Mouse (Mus musculus) lung, postnatal 10 days (tissue): ENCODE measurements around the gene Pfkfb4.

Source experiments
- DNase-seq: peaks from one replicate; pipeline ENCODE4 v3.0.0; 2021

Gene Pfkfb4

GRCm38 (mm10) chr9:108998287-108999166 lies 6.9 kb downstream of the Pfkfb4 start:
- DNase-seq = no peak

GRCm38 (mm10) chr9:108999167-108999526 lies 7.6 kb downstream of the Pfkfb4 start:
- DNase-seq = no peak

GRCm38 (mm10) chr9:109000726-109001125 lies 9.1 kb downstream of the Pfkfb4 start:
- peak; percentile 75 for DNase-seq

GRCm38 (mm10) chr9:109003201-109003600 lies 11.6 kb downstream of the Pfkfb4 start:
- peak; percentile 51 for DNase-seq

- no peak for DNase-seq
Observed at GRCm38 (mm10) chr9:109007025-109007780, 15.6 kb downstream of the Pfkfb4 start.

- no peak for DNase-seq
Observed at GRCm38 (mm10) chr9:109008081-109008480, 16.5 kb downstream of the Pfkfb4 start.

- DNase-seq = no peak
Observed at GRCm38 (mm10) chr9:109008994-109009635, 17.5 kb downstream of the Pfkfb4 start.

GRCm38 (mm10) chr9:109009636-109010315 lies 18.2 kb downstream of the Pfkfb4 start:
- DNase-seq = no peak

- no peak for DNase-seq
Observed at GRCm38 (mm10) chr9:109010316-109010690, 18.7 kb downstream of the Pfkfb4 start.

GRCm38 (mm10) chr9:109015397-109015796 lies 23.8 kb downstream of the Pfkfb4 start:
- DNase-seq = no peak

GRCm38 (mm10) chr9:109016973-109017604 lies 25.5 kb downstream of the Pfkfb4 start:
- no peak for DNase-seq

GRCm38 (mm10) chr9:109021428-109021827 lies 29.9 kb downstream of the Pfkfb4 start:
- DNase-seq = no peak

- DNase-seq = peak; percentile 2
Observed at GRCm38 (mm10) chr9:109022866-109023685, 31.5 kb downstream of the Pfkfb4 start.

- DNase-seq = peak; percentile 22
Observed at GRCm38 (mm10) chr9:109027521-109027920, 35.9 kb downstream of the Pfkfb4 start.

- DNase-seq = no peak
Observed at GRCm38 (mm10) chr9:109028421-109028820, 36.8 kb downstream of the Pfkfb4 start.

- DNase-seq = no peak
Observed at GRCm38 (mm10) chr9:109028919-109029318, 37.3 kb downstream of the Pfkfb4 start.

- DNase-seq = no peak
Observed at GRCm38 (mm10) chr9:109030312-109030711, 38.7 kb downstream of the Pfkfb4 start.

- DNase-seq = no peak
Observed at GRCm38 (mm10) chr9:109031001-109031400, 39.4 kb downstream of the Pfkfb4 start.

GRCm38 (mm10) chr9:109031686-109032085 lies 40.1 kb downstream of the Pfkfb4 start:
- no peak for DNase-seq

- no peak for DNase-seq
Observed at GRCm38 (mm10) chr9:109032435-109032834, 40.9 kb downstream of the Pfkfb4 start.

- DNase-seq = peak; percentile 93
Observed at GRCm38 (mm10) chr9:109038086-109038895, 46.7 kb downstream of the Pfkfb4 start, which contains the start of gene Shisa5. Gene Shisa5, plus strand, starts transcription at chr9:109038565.
